In genomic region chr3:95047914-95048313, GRCm38 (mm10) we compare ENCODE assay signal across 30 mouse cellular contexts. TPM values are rescaled to one million over a fixed set of nuclear protein-coding genes. Genes with fewer than 3 reads are reported as not detected.
A peak's percentile ranks its signal among the peaks of the same experiment; 100 is the strongest.
DNase-seq lines count a peak whose midpoint lies in the region; ATAC-seq and TF ChIP-seq lines count a peak whose summit lies in the region.
"Had no signal": no experiment of that assay in that cellular context is flagged by ENCODE, and none has a peak within 500 bp of the region (broad histone marks: within the 10 kb centered on the region; RNA-seq: fewer than 3 reads in every experiment).

No protein-coding gene starts in this region.

- H3K27me3 ChIP-seq in liver, embryonic 13.5 days: no peaks in the 10 kb centered on the region
- no peaks in the 10 kb centered on the region for H3K27me3 ChIP-seq in liver, postnatal 0 days (ENCODE audit: insufficient read depth, low read length)
- no peaks in the 10 kb centered on the region for H3K27me3 ChIP-seq in heart, embryonic 10.5 days (ENCODE audit: insufficient read depth, poor library complexity, severe bottlenecking)
- H3K27me3 ChIP-seq: embryonic facial prominence, embryonic 13.5 days; forebrain, embryonic 12.5 days; forebrain, embryonic 15.5 days; heart, embryonic 12.5 days; heart, embryonic 15.5 days; intestine, embryonic 15.5 days had no signal

- H3K36me3 ChIP-seq in liver, embryonic 13.5 days: no peaks in the 10 kb centered on the region
- H3K36me3 ChIP-seq in liver, postnatal 0 days (replicated peaks; ENCODE audit: insufficient read depth, low read length): no peaks in the 10 kb centered on the region
- H3K36me3 ChIP-seq in heart, embryonic 10.5 days: no peaks in the 10 kb centered on the region
- H3K36me3 ChIP-seq: embryonic facial prominence, embryonic 10.5 days; embryonic facial prominence, embryonic 13.5 days; forebrain, embryonic 12.5 days; forebrain, embryonic 15.5 days; heart, embryonic 12.5 days; heart, embryonic 15.5 days; hindbrain, embryonic 10.5 days; hindbrain, embryonic 13.5 days; intestine, embryonic 15.5 days had no signal

- H3K9ac ChIP-seq in liver, embryonic 13.5 days: no peak overlapping the region
- H3K9ac ChIP-seq in liver, postnatal 0 days (replicated peaks): no peak overlapping the region
- H3K9ac ChIP-seq: embryonic facial prominence, embryonic 13.5 days; forebrain, embryonic 12.5 days; forebrain, embryonic 15.5 days; heart, embryonic 12.5 days; heart, embryonic 15.5 days; hindbrain, embryonic 13.5 days; intestine, embryonic 15.5 days had no signal

- H3K4me3 ChIP-seq in liver, embryonic 13.5 days (replicated peaks): no peak overlapping the region
- no peak overlapping the region for H3K4me3 ChIP-seq in liver, postnatal 0 days (ENCODE audit: low read depth, low read length)
- H3K4me3 ChIP-seq in heart, embryonic 10.5 days: no peak overlapping the region; the same call in 1 of the 2 replicates
- H3K4me3 ChIP-seq: embryonic facial prominence, embryonic 10.5 days; embryonic facial prominence, embryonic 13.5 days; erythroblast, embryonic 14.5 days; forebrain, embryonic 12.5 days; forebrain, embryonic 15.5 days; heart, adult 2 months; heart, embryonic 12.5 days; heart, embryonic 15.5 days; hindbrain, embryonic 10.5 days; hindbrain, embryonic 13.5 days; intestine, embryonic 15.5 days had no signal

- no peak for TF ChIP-seq CTCF in liver, postnatal 0 days (IDR thresholded peaks at IDR 0.05; ENCODE audit: low read depth)

- no peak for ATAC-seq in liver, embryonic 13.5 days (ENCODE audit: low read depth)
- ATAC-seq in liver, postnatal 0 days: no peak
- ATAC-seq: activated CD4-positive, CD25-positive, alpha-beta regulatory T cell, adult 4 months; forebrain, embryonic 15.5 days; hindbrain, embryonic 16.5 days; intestine, embryonic 15.5 days had no signal

- no peak overlapping the region for H3K4me2 ChIP-seq in liver, embryonic 13.5 days
- no peak overlapping the region for H3K4me2 ChIP-seq in liver, postnatal 0 days (ENCODE audit: low read depth, low read length)
- H3K4me2 ChIP-seq: embryonic facial prominence, embryonic 13.5 days; forebrain, embryonic 12.5 days; forebrain, embryonic 15.5 days; heart, embryonic 12.5 days; heart, embryonic 15.5 days; hindbrain, embryonic 13.5 days; intestine, embryonic 15.5 days had no signal

- H3K9me3 ChIP-seq in liver, embryonic 13.5 days (replicated peaks): no peaks in the 10 kb centered on the region
- no peaks in the 10 kb centered on the region for H3K9me3 ChIP-seq in liver, postnatal 0 days (ENCODE audit: low read length)
- no peaks in the 10 kb centered on the region for H3K9me3 ChIP-seq in heart, embryonic 10.5 days
- H3K9me3 ChIP-seq: embryonic facial prominence, embryonic 10.5 days; embryonic facial prominence, embryonic 13.5 days; forebrain, embryonic 12.5 days; forebrain, embryonic 15.5 days; heart, embryonic 12.5 days; heart, embryonic 15.5 days; hindbrain, embryonic 10.5 days; hindbrain, embryonic 13.5 days; intestine, embryonic 15.5 days had no signal

- TF ChIP-seq EP300 in liver, postnatal 0 days (IDR thresholded peaks at IDR 0.05; ENCODE audit: low read depth): no peak

- whole genome bisulfite sequencing in liver, embryonic 13.5 days (ENCODE audit: insufficient replicate concordance): 75% methylated on average over 3 of the region's 3 CpGs
- 72% methylated on average over 3 of the region's 3 CpGs for WGBS in liver, postnatal 0 days (ENCODE audit: insufficient replicate concordance)
- WGBS in heart, embryonic 10.5 days: 66% methylated on average over 3 of the region's 3 CpGs

- H3K27ac ChIP-seq in liver, embryonic 13.5 days: 0 out of 2 replicates have a peak overlapping the region, but pooled peaks have one; percentile 81
- no peak overlapping the region for H3K27ac ChIP-seq in liver, postnatal 0 days (ENCODE audit: low read depth)
- H3K27ac ChIP-seq in heart, embryonic 10.5 days: no peak overlapping the region
- H3K27ac ChIP-seq: embryonic facial prominence, embryonic 10.5 days; embryonic facial prominence, embryonic 13.5 days; forebrain, embryonic 12.5 days; forebrain, embryonic 15.5 days; heart, adult 2 months; heart, embryonic 15.5 days; hindbrain, embryonic 10.5 days; hindbrain, embryonic 13.5 days; intestine, embryonic 15.5 days had no signal

- peak; percentile 75 to 81 for DNase-seq in adrenal gland, adult (ENCODE audit: inconsistent age in 2 of 2, low spot score in 1 of 2)
- DNase-seq in adrenal gland, adult 18-20 months (ENCODE audit: low spot score in 2 of 2): no peak
- no peak for DNase-seq in liver, embryonic 13.5 days
- no peak for DNase-seq in liver, postnatal 0 days
- DNase-seq in adrenal gland, adult 8-10 months: peak; percentile 53
- DNase-seq in adrenal gland, postnatal 25 days: peak; percentile 53
- DNase-seq in heart, embryonic 10.5 days (ENCODE audit: low spot score): no peak
- no peak for DNase-seq in lung, adult 18-20 months
- DNase-seq: cerebellum, adult 11-12 months; cerebellum, adult 8-10 months; cerebellum, postnatal 10 days; cerebellum, postnatal 36 days; embryo, embryonic 11 days; gastrocnemius, postnatal 10 days; gastrocnemius, postnatal 36 days; heart, adult 2 months; heart, postnatal 10 days; heart, postnatal 36 days had no signal

- H3K4me1 ChIP-seq in liver, embryonic 13.5 days (replicated peaks): peaks cover 62% of the 10 kb centered on the region
- peaks cover 2% of the 10 kb centered on the region; the same call in 1 of the 2 replicates for H3K4me1 ChIP-seq in liver, postnatal 0 days (ENCODE audit: insufficient read depth)
- 0 out of 2 replicates have a peak, but pooled peaks cover 7% of the 10 kb centered on the region for H3K4me1 ChIP-seq in heart, embryonic 10.5 days
- H3K4me1 ChIP-seq: embryonic facial prominence, embryonic 13.5 days; forebrain, embryonic 15.5 days had no signal

RNA-seq across cellular contexts. Expression of gene Psmd4, which starts 5.5 kb away (rescaled TPM):
- total RNA-seq in adrenal gland, adult 18-20 months (2021): 100 to 1,000 TPM; 267 to 274 TPM
- 202 and 204 TPM in 2 replicates for polyA plus RNA-seq in liver, embryonic 13.5 days (2015; fragmentation: Nextera tagmentation; extraction: Ambion mirVana)
- 142 and 143 TPM in 2 replicates for polyA plus RNA-seq in liver, postnatal 0 days (2015; fragmentation: Nextera tagmentation; extraction: Ambion mirVana)
- total RNA-seq in adrenal gland, adult 8-10 months (2022): 100 to 1,000 TPM; 219 to 265 (median 258) TPM
- total RNA-seq in adrenal gland, postnatal 25 days (2021): 261 and 282 TPM in 2 replicates
- polyA plus RNA-seq in heart, embryonic 10.5 days (2016; fragmentation: Nextera tagmentation; extraction: Ambion mirVana): 282 and 332 TPM in 2 replicates

RNA-seq across cellular contexts. Expression of gene Zfp687, which starts 32.7 kb away (rescaled TPM):
- total RNA-seq in adrenal gland, adult 18-20 months (2021): 10 to 100 TPM; 22.7 to 26.1 TPM
- polyA plus RNA-seq in liver, embryonic 13.5 days (2015; fragmentation: Nextera tagmentation; extraction: Ambion mirVana): 5.8 and 8.2 TPM in 2 replicates
- polyA plus RNA-seq in liver, postnatal 0 days (2015; fragmentation: Nextera tagmentation; extraction: Ambion mirVana): 3.7 and 5.3 TPM in 2 replicates
- 10 to 100 TPM; 33.8 to 57.6 (median 46.8) TPM for total RNA-seq in adrenal gland, adult 8-10 months (2022)
- total RNA-seq in adrenal gland, postnatal 25 days (2021): 25.6 and 44.9 TPM in 2 replicates
- polyA plus RNA-seq in heart, embryonic 10.5 days (2016; fragmentation: Nextera tagmentation; extraction: Ambion mirVana): 28.1 and 28.2 TPM in 2 replicates

RNA-seq across cellular contexts. Expression of gene Pip5k1a, which starts 58.8 kb away (rescaled TPM):
- total RNA-seq in adrenal gland, adult 18-20 months (2021): 10 to 100 TPM; 50.9 to 55.4 TPM
- polyA plus RNA-seq in liver, embryonic 13.5 days (2015; fragmentation: Nextera tagmentation; extraction: Ambion mirVana): 9.6 and 10.3 TPM in 2 replicates
- polyA plus RNA-seq in liver, postnatal 0 days (2015; fragmentation: Nextera tagmentation; extraction: Ambion mirVana): 6.4 and 7.1 TPM in 2 replicates
- total RNA-seq in adrenal gland, adult 8-10 months (2022): 10 to 100 TPM; 47.4 to 69.4 (median 54.9) TPM
- total RNA-seq in adrenal gland, postnatal 25 days (2021): 39.5 and 43.1 TPM in 2 replicates
- 18.3 and 18.8 TPM in 2 replicates for polyA plus RNA-seq in heart, embryonic 10.5 days (2016; fragmentation: Nextera tagmentation; extraction: Ambion mirVana)

Comparison
In these comparisons a context has a peak if more than half of its experiments do, and no peak if none do; other contexts are left out.
1. DNase-seq: peak in adrenal gland, adult (2 of 2), adrenal gland, adult 8-10 months (single experiment) and adrenal gland, postnatal 25 days (single experiment); none in adrenal gland, adult 18-20 months (0 of 2), liver, embryonic 13.5 days (single experiment), liver, postnatal 0 days (single experiment), heart, embryonic 10.5 days (single experiment) and lung, adult 18-20 months (0 of 2).